Mouse (Mus musculus): ENCODE results near the gene D16Ertd472e. TPM values are rescaled to one million over a fixed set of nuclear protein-coding genes. Genes with fewer than 3 reads are reported as not detected.
A peak's percentile ranks its signal among the peaks of the same experiment; 100 is the strongest.

The D16Ertd472e gene
- polyA plus RNA-seq, 1 experiment from 2014 or later: 11.3 TPM

DNA sequence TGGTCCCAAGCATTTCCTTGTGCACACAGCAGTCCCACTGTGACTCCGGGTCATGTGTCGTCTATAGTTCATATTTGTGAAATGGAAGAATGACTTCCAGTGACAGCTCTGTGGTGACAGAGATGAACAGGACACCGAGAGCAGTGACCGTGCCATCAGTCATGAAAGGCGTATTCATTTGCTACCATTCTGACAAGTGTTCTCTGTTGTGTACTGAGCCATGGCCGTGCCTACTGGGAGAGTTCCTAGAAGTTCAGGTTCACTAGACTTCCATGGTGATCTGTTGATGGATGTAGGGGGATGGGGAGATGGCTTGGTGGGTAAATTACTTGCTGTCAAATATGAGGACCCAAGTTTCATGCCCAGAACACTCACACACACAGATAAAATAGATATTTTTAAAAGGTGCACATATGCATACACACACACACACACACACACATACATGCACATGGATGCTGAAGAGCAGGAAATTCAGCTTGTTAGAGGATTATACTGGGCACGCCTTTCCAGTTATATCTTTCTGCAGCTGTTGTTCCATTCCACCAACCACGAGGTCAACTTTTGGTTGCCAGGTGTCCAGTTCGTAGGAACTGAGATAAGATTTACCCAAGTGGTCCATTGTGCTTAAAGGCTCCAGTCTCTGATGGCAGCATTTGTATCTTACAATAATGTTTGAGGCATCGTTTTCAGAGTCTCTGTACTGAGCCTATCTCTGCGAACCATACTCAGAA is 9.3 kb upstream of the D16Ertd472e start:
- H3K27me3 ChIP-seq: no peaks in the 10 kb centered on the region
- no peak overlapping the region for H3K27ac ChIP-seq (replicated peaks)
- H3K9me3 ChIP-seq: no peaks in the 10 kb centered on the region
- ATAC-seq (replicated peaks): no peak
- no peaks in the 10 kb centered on the region for H3K4me1 ChIP-seq
- 89% methylated on average over 11 of the region's 11 CpGs for WGBS
- H3K36me3 ChIP-seq: no peaks in the 10 kb centered on the region
- no peak overlapping the region for H3K9ac ChIP-seq (replicated peaks)
- no peak overlapping the region for H3K4me3 ChIP-seq
- no peak overlapping the region for H3K4me2 ChIP-seq (replicated peaks)

DNA sequence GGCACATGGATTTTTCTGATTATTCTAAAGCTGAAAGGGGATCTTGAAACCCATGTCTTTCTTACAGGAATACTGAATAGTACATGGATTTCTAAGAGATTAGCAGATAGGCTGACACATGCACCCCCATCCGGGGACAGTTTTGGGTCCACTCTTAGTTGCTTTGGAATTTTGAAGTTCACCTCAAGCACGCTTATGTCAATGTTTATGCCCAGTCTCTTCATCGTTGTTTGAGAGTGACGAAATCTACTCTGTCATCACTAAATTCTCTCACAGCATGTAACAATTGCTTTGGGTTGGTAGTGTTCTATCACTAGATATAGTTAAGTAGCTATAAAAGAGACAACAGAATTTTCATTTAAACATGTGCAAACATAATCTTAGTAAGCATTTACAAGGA is 8.7 kb upstream of the D16Ertd472e start:
- Histone ChIP-seq H3K4me1 (no peaks in the 10 kb centered on the region), H3K27ac (replicated peaks) (no peak overlapping the region), H3K4me2 (replicated peaks) (no peak overlapping the region), H3K9me3 (no peaks in the 10 kb centered on the region), H3K36me3 (no peaks in the 10 kb centered on the region), H3K4me3 (no peak overlapping the region), H3K9ac (replicated peaks) (no peak overlapping the region), H3K27me3 (no peaks in the 10 kb centered on the region)
- WGBS: 87% methylated on average over 4 of the region's 4 CpGs
- ATAC-seq (replicated peaks): no peak

DNA sequence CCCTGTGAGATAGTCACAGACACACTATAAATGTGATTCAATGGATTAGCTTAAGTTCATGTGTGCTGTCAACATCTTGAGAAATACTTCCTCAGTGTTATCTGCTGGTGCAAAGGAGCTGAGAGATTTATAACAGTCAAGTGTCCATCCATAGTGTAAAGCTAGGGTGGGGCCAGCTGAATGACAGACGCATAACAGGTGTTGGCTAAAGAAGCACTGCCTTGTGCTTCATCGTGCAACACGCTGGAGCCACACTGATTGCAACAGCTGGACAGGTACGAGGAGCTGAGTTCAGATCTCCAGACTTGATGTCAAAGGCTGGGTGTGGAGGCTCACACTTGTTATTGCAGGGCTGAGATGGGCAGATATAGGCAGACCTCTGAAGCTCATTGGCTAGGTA is 7.5 kb upstream of the D16Ertd472e start:
- WGBS: 92% methylated on average over 4 of the region's 4 CpGs
- Histone ChIP-seq H3K27me3 (no peaks in the 10 kb centered on the region), H3K9me3 (no peaks in the 10 kb centered on the region), H3K4me2 (replicated peaks) (no peak overlapping the region), H3K36me3 (no peaks in the 10 kb centered on the region), H3K4me1 (no peaks in the 10 kb centered on the region), H3K4me3 (no peak overlapping the region), H3K9ac (replicated peaks) (no peak overlapping the region), H3K27ac (replicated peaks) (no peak overlapping the region)
- no peak for ATAC-seq (replicated peaks)

DNA sequence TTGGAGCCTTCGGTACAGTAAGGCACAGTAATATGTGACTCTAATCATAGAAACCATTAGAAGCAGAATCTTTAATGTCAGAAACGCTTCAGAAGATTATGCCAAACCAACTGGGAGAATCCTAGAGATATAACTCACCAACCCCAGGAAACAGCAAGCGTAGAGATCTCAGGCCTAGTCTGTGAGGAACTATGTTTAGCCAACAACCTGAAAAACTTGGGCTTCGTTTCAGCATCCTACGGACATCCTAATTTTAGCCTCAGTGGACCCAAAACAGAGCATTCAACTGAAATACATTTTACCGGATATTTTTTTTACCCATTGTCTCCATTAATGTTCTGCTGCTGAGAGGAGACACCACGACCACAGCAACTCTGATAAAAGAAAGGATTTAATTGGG is 3.9 kb upstream of the D16Ertd472e start:
- no peak overlapping the region for H3K27ac ChIP-seq (replicated peaks)
- WGBS: 86% methylated on average over 7 of the region's 7 CpGs
- no peak overlapping the region for H3K9ac ChIP-seq (replicated peaks)
- H3K4me2 ChIP-seq (replicated peaks): no peak overlapping the region
- no peaks in the 10 kb centered on the region for H3K36me3 ChIP-seq
- H3K4me3 ChIP-seq: no peak overlapping the region
- no peaks in the 10 kb centered on the region for H3K27me3 ChIP-seq
- ATAC-seq (replicated peaks): no peak
- no peaks in the 10 kb centered on the region for H3K9me3 ChIP-seq
- H3K4me1 ChIP-seq: peaks cover 12% of the 10 kb centered on the region; the same call in 1 of the 2 replicates

GRCm38 (mm10) chr16:78579386-78579785 is 2.9 kb upstream of the D16Ertd472e start:
- no peak for ATAC-seq (replicated peaks)
- peaks cover 20% of the 10 kb centered on the region for H3K4me1 ChIP-seq
- WGBS: 87% methylated on average over 4 of the region's 4 CpGs
- H3K4me2 ChIP-seq (replicated peaks): no peak overlapping the region
- no peaks in the 10 kb centered on the region for H3K9me3 ChIP-seq
- H3K9ac ChIP-seq (replicated peaks): no peak overlapping the region
- no peaks in the 10 kb centered on the region for H3K36me3 ChIP-seq
- H3K27ac ChIP-seq (replicated peaks): no peak overlapping the region
- H3K4me3 ChIP-seq: no peak overlapping the region
- H3K27me3 ChIP-seq: no peaks in the 10 kb centered on the region

GRCm38 (mm10) chr16:78577085-78577671 is 670 bp upstream of the D16Ertd472e start:
- Histone ChIP-seq H3K4me1 (peaks cover 35% of the 10 kb centered on the region), H3K27ac (replicated peaks) (peak overlapping the region; percentile 90; the same call in 1 of the 2 replicates), H3K4me3 (peak overlapping the region; percentile 74), H3K36me3 (no peaks in the 10 kb centered on the region), H3K9ac (replicated peaks) (peak overlapping the region; percentile 76), H3K4me2 (replicated peaks) (peak overlapping the region; percentile 56), H3K9me3 (no peaks in the 10 kb centered on the region), H3K27me3 (no peaks in the 10 kb centered on the region)
- peak; percentile 9 for ATAC-seq (replicated peaks)
- WGBS: 20% methylated on average over 14 of the region's 14 CpGs

- peaks cover 35% of the 10 kb centered on the region for H3K4me1 ChIP-seq
- H3K27ac ChIP-seq (replicated peaks): peak overlapping the region; percentile 90
- ATAC-seq (replicated peaks): peak; percentile 84
- peak overlapping the region; percentile 74 for H3K4me3 ChIP-seq
- H3K36me3 ChIP-seq: no peaks in the 10 kb centered on the region
- H3K27me3 ChIP-seq: no peaks in the 10 kb centered on the region
- peak overlapping the region; percentile 76 for H3K9ac ChIP-seq (replicated peaks)
- under 1% methylated on average over 41 of the region's 41 CpGs for WGBS
- H3K4me2 ChIP-seq (replicated peaks): peak overlapping the region; percentile 56
- H3K9me3 ChIP-seq: no peaks in the 10 kb centered on the region
Observed at GRCm38 (mm10) chr16:78575852-78576477, 543 bp downstream of the D16Ertd472e start.

- H3K36me3 ChIP-seq: no peaks in the 10 kb centered on the region
- ATAC-seq (replicated peaks): no peak
- no peaks in the 10 kb centered on the region for H3K9me3 ChIP-seq
- no peak overlapping the region; the same call in 1 of the 2 replicates for H3K27ac ChIP-seq (replicated peaks)
- H3K27me3 ChIP-seq: no peaks in the 10 kb centered on the region
- peak overlapping the region; percentile 76 for H3K9ac ChIP-seq (replicated peaks)
- H3K4me2 ChIP-seq (replicated peaks): peak overlapping the region; percentile 56
- 31% methylated on average over 4 of the region's 4 CpGs for WGBS
- peaks cover 35% of the 10 kb centered on the region for H3K4me1 ChIP-seq
- peak overlapping the region; percentile 74 for H3K4me3 ChIP-seq
Observed at GRCm38 (mm10) chr16:78575190-78575851, 1.2 kb downstream of the D16Ertd472e start.

GRCm38 (mm10) chr16:78574241-78574640 is 2.3 kb downstream of the D16Ertd472e start:
- ATAC-seq (replicated peaks): no peak
- H3K27ac ChIP-seq (replicated peaks): no peak overlapping the region
- no peaks in the 10 kb centered on the region for H3K36me3 ChIP-seq
- peak overlapping the region; percentile 56 for H3K4me2 ChIP-seq (replicated peaks)
- H3K9ac ChIP-seq (replicated peaks): no peak overlapping the region
- WGBS: 23% methylated on average over 6 of the region's 6 CpGs
- H3K9me3 ChIP-seq: no peaks in the 10 kb centered on the region
- no peaks in the 10 kb centered on the region for H3K27me3 ChIP-seq
- H3K4me1 ChIP-seq: peaks cover 35% of the 10 kb centered on the region
- H3K4me3 ChIP-seq: peak overlapping the region; percentile 12

DNA sequence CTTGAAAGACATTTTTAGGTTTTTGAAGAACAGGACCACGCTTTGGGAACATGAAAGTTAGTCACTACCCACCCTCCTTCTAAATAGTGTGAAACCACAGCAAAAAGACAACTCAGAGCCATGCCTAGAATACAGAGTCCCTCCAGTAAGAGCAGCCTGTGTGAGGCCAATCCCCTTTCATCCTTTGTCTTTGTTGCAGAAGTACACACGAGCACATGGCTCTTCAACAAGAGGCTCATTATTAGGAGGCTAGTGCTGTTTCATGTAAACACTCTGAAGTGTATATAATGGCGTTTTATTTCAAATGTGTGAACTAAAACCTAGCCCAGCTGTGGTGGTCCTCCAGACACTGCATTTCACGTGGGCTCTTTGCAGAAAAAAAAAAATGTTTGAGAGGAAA is 3.5 kb downstream of the D16Ertd472e start:
- no peaks in the 10 kb centered on the region for H3K36me3 ChIP-seq
- H3K4me3 ChIP-seq: no peak overlapping the region
- H3K27ac ChIP-seq (replicated peaks): no peak overlapping the region
- no peak overlapping the region for H3K4me2 ChIP-seq (replicated peaks)
- H3K4me1 ChIP-seq: peaks cover 35% of the 10 kb centered on the region
- ATAC-seq (replicated peaks): no peak
- no peaks in the 10 kb centered on the region for H3K9me3 ChIP-seq
- no peaks in the 10 kb centered on the region for H3K27me3 ChIP-seq
- H3K9ac ChIP-seq (replicated peaks): no peak overlapping the region
- WGBS: 19% methylated on average over 4 of the region's 4 CpGs

DNA sequence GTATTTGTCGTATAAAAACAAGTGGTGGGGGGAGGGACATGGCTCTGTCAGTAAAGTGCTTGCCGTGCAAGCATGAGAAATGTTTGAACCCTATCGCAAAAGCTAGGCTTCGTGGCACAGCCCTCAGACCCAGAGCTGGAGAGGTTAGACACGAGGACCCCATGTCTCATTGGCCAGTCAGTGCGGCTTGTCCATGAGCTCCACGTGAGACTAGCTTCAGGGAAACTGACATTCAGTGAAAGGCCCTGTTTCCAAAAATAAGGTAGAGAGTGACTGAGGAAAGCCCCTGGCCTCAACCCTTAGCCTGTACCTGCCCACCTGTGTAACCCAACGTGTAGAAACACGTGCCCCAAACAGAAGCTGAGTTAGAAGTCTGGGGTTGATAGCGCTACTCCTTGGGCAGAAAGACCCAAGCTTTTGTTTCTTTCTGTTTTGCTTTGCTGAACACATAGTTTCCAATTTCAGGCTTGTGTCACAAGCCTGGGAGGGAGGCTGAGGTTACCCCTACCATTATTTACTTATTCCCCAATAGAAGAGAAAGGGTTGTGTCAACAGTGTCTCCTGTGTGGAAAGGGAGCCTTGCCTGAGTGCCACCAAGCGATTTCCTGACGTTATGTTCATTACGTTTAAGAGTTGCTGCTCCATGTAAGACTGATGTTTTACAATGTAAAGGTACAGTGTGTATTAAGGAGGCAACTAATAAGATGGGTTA is 12.2 kb downstream of the D16Ertd472e start:
- no peak overlapping the region for H3K4me3 ChIP-seq
- no peak for ATAC-seq (replicated peaks)
- no peaks in the 10 kb centered on the region for H3K4me1 ChIP-seq
- 95% methylated on average over 13 of the region's 13 CpGs for WGBS
- H3K27ac ChIP-seq (replicated peaks): no peak overlapping the region
- no peak overlapping the region for H3K9ac ChIP-seq (replicated peaks)
- H3K36me3 ChIP-seq: peaks cover 9% of the 10 kb centered on the region; the same call in 1 of the 2 replicates
- H3K27me3 ChIP-seq: no peaks in the 10 kb centered on the region
- H3K9me3 ChIP-seq: no peaks in the 10 kb centered on the region
- no peak overlapping the region for H3K4me2 ChIP-seq (replicated peaks)

All from forebrain, embryonic 15.5 days (tissue).